ENCODE assay signal across 8 mouse cellular contexts in genomic region chr3:89165268-89165870, GRCm38 (mm10). TPM values are rescaled to one million over a fixed set of nuclear protein-coding genes. Genes with fewer than 3 reads are reported as not detected.
DNase-seq lines count a peak whose midpoint lies in the region; ATAC-seq and TF ChIP-seq lines count a peak whose summit lies in the region.

No protein-coding gene starts in this region.

- peak overlapping the region; percentile 81 for H3K9ac ChIP-seq in CH12.LX (ENCODE audit: insufficient read depth, low read depth)
- H3K9ac ChIP-seq in forebrain, embryonic 14.5 days (ENCODE audit: low read length) = peak overlapping the region; percentile 97
- peak overlapping the region; percentile 85 for H3K9ac ChIP-seq in liver, embryonic 15.5 days

- peaks cover 35% of the 10 kb centered on the region for H3K36me3 ChIP-seq in heart, embryonic 10.5 days
- H3K36me3 ChIP-seq in CH12.LX (replicated peaks in 1 of 2; ENCODE audit: control insufficient read depth in 1 of 2, insufficient read depth in 1 of 2, low read length in 1 of 2) = peaks cover 36 to 41% of the 10 kb centered on the region in 2 experiments
- peaks cover 41% of the 10 kb centered on the region for H3K36me3 ChIP-seq in forebrain, embryonic 14.5 days (ENCODE audit: control insufficient read depth, insufficient read depth, low read length)
- H3K36me3 ChIP-seq in liver, embryonic 15.5 days (replicated peaks) = peaks cover 36% of the 10 kb centered on the region

- no peak for ATAC-seq in forebrain, embryonic 14.5 days
- no peak; the same call in 1 of the 2 replicates for ATAC-seq in liver, embryonic 15.5 days (ENCODE audit: insufficient read depth)

- no peak for DNase-seq in heart, embryonic 10.5 days (ENCODE audit: low spot score)
- no peak for DNase-seq in heart, postnatal 4 days
- DNase-seq in CH12.LX (ENCODE audit: extremely low read depth) = peak; percentile 22
- no peak for DNase-seq in forebrain, embryonic 14.5 days (ENCODE audit: low spot score)
- DNase-seq in layer of hippocampus, postnatal 36 days = no peak
- no peak for DNase-seq in spleen, postnatal 4 days (ENCODE audit: low spot score in 2 of 2)
- no peak for DNase-seq in right cerebral cortex, adult 2 months (ENCODE audit: low spot score in 2 of 2)

- WGBS in heart, embryonic 10.5 days = 27% methylated on average over 12 of the region's 12 CpGs
- 27% methylated on average over 12 of the region's 12 CpGs for WGBS in forebrain, embryonic 14.5 days
- 15% methylated on average over 12 of the region's 12 CpGs for WGBS in liver, embryonic 15.5 days (ENCODE audit: insufficient replicate concordance)

- TF ChIP-seq POLR2A in CH12.LX (IDR thresholded peaks at IDR 0.05; ENCODE audit: low read depth, low read length) = no peak

- peak overlapping the region; percentile 88 for H3K4me2 ChIP-seq in CH12.LX (ENCODE audit: insufficient read depth, low read depth, poor library complexity, severe bottlenecking)
- H3K4me2 ChIP-seq in forebrain, embryonic 14.5 days (ENCODE audit: low read length) = peak overlapping the region; percentile 79
- H3K4me2 ChIP-seq in liver, embryonic 15.5 days = peak overlapping the region; percentile 77

- peak overlapping the region; percentile 99 for H3K27ac ChIP-seq in heart, embryonic 10.5 days
- peak overlapping the region; percentile 71 for H3K27ac ChIP-seq in CH12.LX (ENCODE audit: insufficient read depth, low read depth)
- peak overlapping the region; percentile 93 for H3K27ac ChIP-seq in forebrain, embryonic 14.5 days (ENCODE audit: low read depth, low read length)
- peak overlapping the region; percentile 89 for H3K27ac ChIP-seq in liver, embryonic 15.5 days (replicated peaks)

- dilution Hi-C loops in CH12.LX (cut with MboI; ENCODE audit: extremely low pct_ligation_motif_present, extremely low pct_unique_long_range_greater_than_20kb, low sequenced_read_pairs) = no loop called here

- H3K9me3 ChIP-seq in heart, embryonic 10.5 days = no peaks in the 10 kb centered on the region
- H3K9me3 ChIP-seq in CH12.LX (replicated peaks; ENCODE audit: low read length) = no peaks in the 10 kb centered on the region
- no peaks in the 10 kb centered on the region for H3K9me3 ChIP-seq in forebrain, embryonic 14.5 days (replicated peaks; ENCODE audit: control insufficient read depth, low read length)
- H3K9me3 ChIP-seq in liver, embryonic 15.5 days (replicated peaks) = no peaks in the 10 kb centered on the region

- no peak for TF ChIP-seq CTCF in CH12.LX (conservative IDR thresholded peaks at IDR 0.05 in 1 of 2, IDR thresholded peaks at IDR 0.05 in 1 of 2; ENCODE audit: low read depth in 2 of 2, low read length in 2 of 2)

- TF ChIP-seq EP300 in CH12.LX (IDR thresholded peaks at IDR 0.05; ENCODE audit: low read length) = no peak

- in situ Hi-C loops in CH12.LX (cut with MboI; ENCODE audit: low pct_ligation_motif_present, low pct_unique_long_range_greater_than_20kb, low sequenced_read_pairs) = no loop called here

- no peaks in the 10 kb centered on the region for H3K27me3 ChIP-seq in heart, embryonic 10.5 days (ENCODE audit: insufficient read depth, poor library complexity, severe bottlenecking)
- H3K27me3 ChIP-seq in CH12.LX (replicated peaks) = no peaks in the 10 kb centered on the region
- no peaks in the 10 kb centered on the region for H3K27me3 ChIP-seq in forebrain, embryonic 14.5 days (replicated peaks; ENCODE audit: control insufficient read depth, insufficient read depth, low read length)
- H3K27me3 ChIP-seq in liver, embryonic 15.5 days = no peaks in the 10 kb centered on the region

- H3K4me3 ChIP-seq in heart, embryonic 10.5 days = peak overlapping the region; percentile 96
- peak overlapping the region; percentile 76 to 84 (median 81) for H3K4me3 ChIP-seq in CH12.LX (replicated peaks in 1 of 3; ENCODE audit: low read depth in 2 of 3, low read length in 2 of 3, poor library complexity in 1 of 3)
- peak overlapping the region; percentile 83 for H3K4me3 ChIP-seq in forebrain, embryonic 14.5 days (ENCODE audit: low read depth, low read length)
- peak overlapping the region; percentile 71 for H3K4me3 ChIP-seq in liver, embryonic 15.5 days (replicated peaks)

- peaks cover 21% of the 10 kb centered on the region for H3K4me1 ChIP-seq in heart, embryonic 10.5 days
- H3K4me1 ChIP-seq in CH12.LX (ENCODE audit: control insufficient read depth in 1 of 2, insufficient read depth in 2 of 2) = peaks cover 8 to 31% of the 10 kb centered on the region in 2 experiments
- peaks cover 15% of the 10 kb centered on the region for H3K4me1 ChIP-seq in forebrain, embryonic 14.5 days (ENCODE audit: control insufficient read depth, insufficient read depth, low read length)
- peaks cover 32% of the 10 kb centered on the region for H3K4me1 ChIP-seq in liver, embryonic 15.5 days (replicated peaks)

- peaks cover 22% of the 10 kb centered on the region for H3K79me2 ChIP-seq in CH12.LX (replicated peaks; ENCODE audit: control insufficient read depth, extremely low read depth, insufficient read depth, poor library complexity, severe bottlenecking)

- no peak for TF ChIP-seq RAD21 in CH12.LX (IDR thresholded peaks at IDR 0.05; ENCODE audit: low read depth, low read length)

TF ChIP-seq in CH12.LX, 34 proteins besides CTCF, POLR2A, EP300 and RAD21 (continues in another document):
- TF ChIP-seq JUND (conservative IDR thresholded peaks at IDR 0.05; ENCODE audit: low read depth, low read length) (no peak), TCF12 (IDR thresholded peaks at IDR 0.05; ENCODE audit: low read depth, low read length) (no peak), RCOR1 (conservative IDR thresholded peaks at IDR 0.05; ENCODE audit: low read depth, low read length) (no peak), UBTF (IDR thresholded peaks at IDR 0.05; ENCODE audit: low read depth, low read length) (no peak), SMC3 (IDR thresholded peaks at IDR 0.05; ENCODE audit: low read depth, low read length) (no peak), CHD1 (IDR thresholded peaks at IDR 0.05; ENCODE audit: low read depth, low read length) (0 out of 2 replicates have a peak, but pooled peaks have one; percentile 5), POLR2AphosphoS2 (IDR thresholded peaks at IDR 0.05; ENCODE audit: low read depth, low read length) (no peak), ZKSCAN1 (IDR thresholded peaks at IDR 0.05; ENCODE audit: borderline replicate concordance, low read depth, low read length) (no peak), GABPA (IDR thresholded peaks at IDR 0.05; ENCODE audit: insufficient replicate concordance, low read depth, low read length) (no peak), MYC (IDR thresholded peaks at IDR 0.05; ENCODE audit: low read depth, low read length) (0 out of 2 replicates have a peak, but pooled peaks have one; percentile 19), NRF1 (IDR thresholded peaks at IDR 0.05; ENCODE audit: low read depth, low read length) (0 out of 2 replicates have a peak, but pooled peaks have one; percentile 6)

RNA-seq across cellular contexts. Expression of gene Clk2, which starts 0.8 kb away (rescaled TPM):
- polyA plus RNA-seq in heart, embryonic 10.5 days (2016; fragmentation: Nextera tagmentation; extraction: Ambion mirVana) = 18.4 and 32.2 TPM in 2 replicates
- total RNA-seq in heart, postnatal 4 days (2021) = 10 to 100 TPM; 30.3 to 32.1 TPM
- total RNA-seq in CH12.LX (2012; rRNA removed) = 29.9 and 31.2 TPM in 2 replicates
- total RNA-seq in CH12.LX (2014; rRNA removed) = 18.8 and 19.7 TPM in 2 replicates
- 72.0 and 77.2 TPM in 2 replicates for polyA plus RNA-seq in CH12.LX (2012; ENCODE audit: insufficient read length, low read depth)
- 17.0 and 17.9 TPM in 2 replicates for polyA plus RNA-seq in forebrain, embryonic 14.5 days (2014; fragmentation: Nextera tagmentation; extraction: Ambion mirVana)
- polyA plus RNA-seq in liver, embryonic 15.5 days (2015; fragmentation: Nextera tagmentation; extraction: Ambion mirVana) = 8.5 and 10.1 TPM in 2 replicates
- 10 to 100 TPM; 52.0 to 53.4 TPM for total RNA-seq in layer of hippocampus, postnatal 36 days (2021)

RNA-seq across cellular contexts. Expression of gene Hcn3, which starts 5.4 kb away (rescaled TPM):
- polyA plus RNA-seq in heart, embryonic 10.5 days (2016; fragmentation: Nextera tagmentation; extraction: Ambion mirVana) = 0.77 and 0.85 TPM in 2 replicates
- 1 to 10 TPM in 1 of 2 experiments, under 1 TPM in 1; 0.86 to 1.1 TPM for total RNA-seq in heart, postnatal 4 days (2021)
- 1.8 and 2.0 TPM in 2 replicates for total RNA-seq in CH12.LX (2012; rRNA removed)
- total RNA-seq in CH12.LX (2014; rRNA removed) = 1.7 and 1.8 TPM in 2 replicates
- polyA plus RNA-seq in CH12.LX (2012; ENCODE audit: insufficient read length, low read depth) = 3.1 and 3.2 TPM in 2 replicates
- 9.4 and 13.0 TPM in 2 replicates for polyA plus RNA-seq in forebrain, embryonic 14.5 days (2014; fragmentation: Nextera tagmentation; extraction: Ambion mirVana)
- polyA plus RNA-seq in liver, embryonic 15.5 days (2015; fragmentation: Nextera tagmentation; extraction: Ambion mirVana) = 0.43 and 0.45 TPM in 2 replicates
- 10 to 100 TPM; 11.8 to 12.1 TPM for total RNA-seq in layer of hippocampus, postnatal 36 days (2021)

RNA-seq across cellular contexts. Expression of gene Scamp3, which starts 11.9 kb away (rescaled TPM):
- polyA plus RNA-seq in heart, embryonic 10.5 days (2016; fragmentation: Nextera tagmentation; extraction: Ambion mirVana) = 104 and 115 TPM in 2 replicates
- 10 to 100 TPM; 46.7 to 47.3 TPM for total RNA-seq in heart, postnatal 4 days (2021)
- total RNA-seq in CH12.LX (2012; rRNA removed) (12.5 and 17.1 TPM in 2 replicates), CH12.LX (2014; rRNA removed) (4.1 and 4.5 TPM in 2 replicates)
- polyA plus RNA-seq in CH12.LX (2012; ENCODE audit: insufficient read length, low read depth) = 64.1 and 72.7 TPM in 2 replicates
- polyA plus RNA-seq in forebrain, embryonic 14.5 days (2014; fragmentation: Nextera tagmentation; extraction: Ambion mirVana) = 90.5 and 104 TPM in 2 replicates
- polyA plus RNA-seq in liver, embryonic 15.5 days (2015; fragmentation: Nextera tagmentation; extraction: Ambion mirVana) = 53.0 and 53.7 TPM in 2 replicates
- total RNA-seq in layer of hippocampus, postnatal 36 days (2021) = 10 to 100 TPM; 66.8 to 71.9 TPM

RNA-seq across cellular contexts. Expression of gene Fam189b, which starts 17.6 kb away (rescaled TPM):
- 16.4 and 21.0 TPM in 2 replicates for polyA plus RNA-seq in heart, embryonic 10.5 days (2016; fragmentation: Nextera tagmentation; extraction: Ambion mirVana)
- 1 to 10 TPM; 8.8 to 9.0 TPM for total RNA-seq in heart, postnatal 4 days (2021)
- total RNA-seq in CH12.LX (2012; rRNA removed) (1.6 and 2.2 TPM in 2 replicates), CH12.LX (2014; rRNA removed) (0.31 and 1.1 TPM in 2 replicates)
- 6.7 and 8.4 TPM in 2 replicates for polyA plus RNA-seq in CH12.LX (2012; ENCODE audit: insufficient read length, low read depth)
- polyA plus RNA-seq in forebrain, embryonic 14.5 days (2014; fragmentation: Nextera tagmentation; extraction: Ambion mirVana) = 14.7 and 21.7 TPM in 2 replicates
- 2.4 and 2.9 TPM in 2 replicates for polyA plus RNA-seq in liver, embryonic 15.5 days (2015; fragmentation: Nextera tagmentation; extraction: Ambion mirVana)
- total RNA-seq in layer of hippocampus, postnatal 36 days (2021) = 10 to 100 TPM; 57.8 to 71.0 TPM

RNA-seq across cellular contexts. Expression of gene Pklr, which starts 29.4 kb away (rescaled TPM):
- polyA plus RNA-seq in heart, embryonic 10.5 days (2016; fragmentation: Nextera tagmentation; extraction: Ambion mirVana) = 12.4 and 14.7 TPM in 2 replicates
- not detected for total RNA-seq in heart, postnatal 4 days (2021)
- total RNA-seq in CH12.LX (2012; rRNA removed) (not detected in 2 replicates), CH12.LX (2014; rRNA removed) (not detected in 2 replicates)
- polyA plus RNA-seq in CH12.LX (2012; ENCODE audit: insufficient read length, low read depth) = not detected in 2 replicates
- polyA plus RNA-seq in forebrain, embryonic 14.5 days (2014; fragmentation: Nextera tagmentation; extraction: Ambion mirVana) = 0.06 TPM in 1 of 2 replicates, not detected in the other
- polyA plus RNA-seq in liver, embryonic 15.5 days (2015; fragmentation: Nextera tagmentation; extraction: Ambion mirVana) = 102 and 104 TPM in 2 replicates
- not detected for total RNA-seq in layer of hippocampus, postnatal 36 days (2021)
